Mouse (Mus musculus) gastrocnemius, adult 18-20 months (tissue): ENCODE measurements around the gene Baiap2l1. TPM values are rescaled to one million over a fixed set of nuclear protein-coding genes. Genes with fewer than 3 reads are reported as not detected.
"Not testable (repeated sequence)": the region's sequence is repeated elsewhere in the genome, so short reads cannot be mapped to it uniquely, and the experiment has no call there.

ENCODE experiments used
- DNase-seq: peaks from one replicate; pipeline ENCODE4 v3.0.0; 2021; ENCODE audit warnings: low spot score
- long read RNA-seq, 2 experiments: library from polyadenylated mRNA; stranded (forward); transcript quantifications; one replicate each; pipeline ENCODE4 v2.0.0; 2021
- total RNA-seq, 2 experiments: library from RNA; stranded (reverse); gene quantifications; 2 replicates each; pipeline ENCODE4 v1.2.3; 2021

The Baiap2l1 gene
- under 1 TPM; 0.37 to 0.52 TPM for total RNA-seq
- long read RNA-seq, experiment 1: 0 reads
- long read RNA-seq, experiment 2: 0 reads

DNA sequence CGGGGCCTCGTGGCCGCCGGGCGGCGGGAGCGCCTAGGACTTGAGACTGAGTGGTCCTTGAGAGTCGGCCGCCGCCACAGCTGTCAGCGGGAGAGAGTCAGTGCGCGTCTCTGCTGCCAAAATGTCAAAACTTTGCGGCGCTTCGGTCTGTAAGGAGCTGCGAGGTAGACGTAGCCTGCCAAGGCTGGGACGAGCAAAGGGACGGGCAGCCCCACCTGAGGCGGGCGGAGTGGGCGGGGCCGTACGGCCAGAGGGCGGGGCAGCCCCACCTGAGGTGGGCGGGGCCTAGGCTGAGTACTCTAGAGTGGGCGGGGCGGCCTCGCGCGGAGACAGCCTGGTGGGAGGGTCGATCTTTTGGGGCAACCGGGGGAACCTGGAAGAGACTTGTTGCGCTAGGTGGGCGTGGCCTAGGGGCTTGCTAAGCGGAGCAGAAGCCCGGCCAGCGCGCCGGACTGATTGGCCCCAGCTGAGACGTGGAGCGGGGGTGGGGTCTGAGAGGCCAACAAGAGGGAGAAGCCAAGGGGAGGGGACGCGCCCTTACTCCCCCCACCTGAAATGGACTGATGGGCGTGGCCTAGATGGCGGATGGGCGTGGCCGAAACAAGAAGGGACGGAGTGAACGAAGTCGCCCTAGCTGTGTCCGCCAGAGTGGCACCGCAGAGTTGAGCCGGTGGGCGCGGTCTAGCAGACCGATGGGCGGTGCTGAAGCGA is at the start of gene Baiap2l1:
Gene Baiap2l1, minus strand, starts transcription at position 232 of the 711 bp plus-strand sequence.
- peak; percentile 79 for DNase-seq

DNA sequence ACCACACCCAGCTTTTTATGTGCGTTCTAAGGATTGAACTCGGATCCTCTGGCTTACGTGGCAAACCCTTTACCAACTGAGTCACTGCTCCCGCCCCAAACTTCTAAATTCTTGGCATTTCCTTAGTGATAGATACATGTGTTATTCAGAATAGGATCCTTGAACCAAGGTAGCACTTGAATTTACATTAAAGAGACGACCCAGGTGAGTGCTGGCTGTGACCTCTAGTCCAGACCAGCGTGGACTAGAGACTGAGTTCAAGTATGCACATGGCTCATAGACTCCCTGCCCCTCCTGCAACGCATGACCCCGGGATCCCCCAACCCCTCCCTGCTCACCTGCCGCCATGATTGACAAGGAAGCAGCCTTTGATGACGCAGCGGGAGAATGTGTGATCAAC is 48.3 kb upstream of the Baiap2l1 start:
- DNase-seq: no peak

- no peak for DNase-seq
These were observed 42.9 kb upstream of the Baiap2l1 start for GRCm38 (mm10) chr5:144400821-144401220.

GRCm38 (mm10) chr5:144397566-144397965 is 39.7 kb upstream of the Baiap2l1 start:
- no peak for DNase-seq

- no peak for DNase-seq
These were observed 36.2 kb upstream of the Baiap2l1 start for GRCm38 (mm10) chr5:144394142-144394541.

- peak; percentile 22 for DNase-seq
These were observed 29.9 kb upstream of the Baiap2l1 start for GRCm38 (mm10) chr5:144387851-144388250.

DNA sequence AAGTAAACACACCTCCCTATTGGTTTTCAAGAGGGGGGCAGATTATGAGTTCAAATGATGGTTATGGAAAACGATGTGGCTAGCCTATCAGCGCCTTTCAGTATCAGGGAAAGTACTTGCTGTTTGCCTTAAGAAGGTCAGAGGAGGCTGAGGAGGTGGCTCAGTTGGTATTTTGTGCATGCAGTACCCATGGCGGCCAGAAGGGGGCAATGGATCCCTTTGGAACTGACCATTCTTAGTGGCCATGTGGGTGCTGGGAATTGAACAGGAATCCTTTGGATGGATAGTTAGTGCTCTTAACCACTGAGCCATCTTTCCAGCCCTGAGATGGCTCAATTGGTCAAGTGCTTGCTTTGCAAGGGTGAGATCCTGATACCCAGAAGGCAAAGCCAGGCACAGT is 26.0 kb upstream of the Baiap2l1 start:
- DNase-seq: no peak

DNA sequence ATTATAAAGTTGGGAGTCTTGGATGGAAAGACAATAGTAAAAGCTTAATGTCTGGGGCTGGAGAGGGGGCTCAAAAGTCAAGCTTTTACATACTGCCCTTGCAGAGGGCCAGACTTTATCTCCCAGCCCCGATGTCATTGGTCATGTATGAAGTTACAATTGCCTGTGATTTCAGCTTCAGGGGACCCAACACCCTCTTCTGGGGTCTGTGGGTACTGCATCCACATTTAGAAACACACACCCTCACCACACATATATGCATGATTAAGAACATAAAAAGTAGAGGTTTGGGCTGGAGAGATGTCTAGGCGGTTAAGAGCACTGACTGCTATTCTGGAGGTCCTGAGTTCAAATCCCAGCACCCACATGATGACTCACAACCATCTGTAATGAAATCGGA is 23.9 kb upstream of the Baiap2l1 start:
- DNase-seq: no peak

DNA sequence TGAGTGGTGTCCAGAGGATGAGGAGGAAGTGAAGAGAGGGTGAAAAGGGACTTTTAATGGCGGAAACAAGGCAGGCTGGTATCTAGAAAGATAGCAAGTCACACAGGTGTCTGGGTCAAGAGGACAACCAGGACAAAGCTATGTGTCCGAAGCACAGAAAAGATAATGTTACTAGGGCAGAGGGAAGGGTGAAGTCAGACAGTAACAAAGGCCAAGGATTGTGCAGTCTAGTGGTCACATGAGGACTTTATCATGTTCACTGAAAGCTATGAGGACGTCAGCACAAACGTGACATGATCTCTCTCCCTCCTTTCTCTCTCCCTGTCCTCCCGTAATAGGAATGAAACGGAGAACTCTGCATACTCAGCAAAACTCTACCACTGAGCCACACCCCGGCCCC is 22.8 kb upstream of the Baiap2l1 start:
- DNase-seq: no peak

- DNase-seq: no peak
These were observed 21.5 kb upstream of the Baiap2l1 start for GRCm38 (mm10) chr5:144379431-144379830.

- no peak for DNase-seq
These were observed 15.0 kb upstream of the Baiap2l1 start for GRCm38 (mm10) chr5:144372885-144373284.

GRCm38 (mm10) chr5:144372177-144372576 is 14.3 kb upstream of the Baiap2l1 start:
- no peak for DNase-seq

GRCm38 (mm10) chr5:144370986-144371385 is 13.1 kb upstream of the Baiap2l1 start:
- no peak for DNase-seq

DNA sequence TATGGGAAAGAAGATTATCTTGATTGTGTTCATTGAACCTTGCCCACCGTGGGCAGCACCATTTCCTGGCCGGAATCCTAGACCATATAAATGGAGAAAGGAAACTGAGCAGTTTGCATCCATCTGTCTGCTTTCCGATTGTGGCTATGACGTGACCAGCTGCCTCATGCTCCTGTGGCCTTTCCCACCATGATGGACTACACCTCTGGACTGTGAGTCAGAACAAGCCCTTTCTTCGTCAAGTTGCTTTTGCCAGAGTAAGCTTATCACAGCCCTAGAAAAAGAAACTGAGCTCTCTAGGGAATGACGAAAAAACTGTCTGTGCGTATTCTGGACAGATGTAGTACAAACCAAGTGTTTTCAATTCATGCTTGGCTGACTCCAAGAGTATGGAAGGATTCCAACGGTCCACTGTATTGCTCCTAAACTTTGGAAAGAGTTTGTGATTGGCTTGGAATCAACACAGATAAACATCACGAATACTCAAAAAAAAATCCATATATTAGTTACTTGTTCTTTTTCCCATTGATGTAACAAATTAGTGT is 10.8 kb upstream of the Baiap2l1 start:
- DNase-seq: no peak

DNA sequence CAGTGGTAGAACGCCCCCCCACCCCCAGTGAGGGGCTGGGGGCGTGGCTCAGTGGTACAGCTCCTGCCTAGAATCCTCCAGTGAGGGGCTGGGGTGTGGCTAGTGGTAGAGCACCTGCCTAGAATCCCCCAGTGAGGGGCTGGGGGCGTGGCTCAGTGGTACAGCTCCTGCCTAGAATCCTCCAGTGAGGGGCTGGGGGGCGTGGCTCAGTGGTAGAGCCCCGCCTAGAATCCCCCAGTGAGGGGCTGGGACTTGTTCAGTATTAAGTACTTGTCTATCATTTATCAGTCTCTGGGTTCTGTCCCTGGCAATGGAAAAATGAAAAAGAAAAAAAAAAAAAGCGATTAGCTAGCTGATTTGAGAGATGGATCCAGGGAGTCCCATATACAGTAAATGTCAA is 8.6 kb upstream of the Baiap2l1 start:
- DNase-seq: not testable (repeated sequence)

DNA sequence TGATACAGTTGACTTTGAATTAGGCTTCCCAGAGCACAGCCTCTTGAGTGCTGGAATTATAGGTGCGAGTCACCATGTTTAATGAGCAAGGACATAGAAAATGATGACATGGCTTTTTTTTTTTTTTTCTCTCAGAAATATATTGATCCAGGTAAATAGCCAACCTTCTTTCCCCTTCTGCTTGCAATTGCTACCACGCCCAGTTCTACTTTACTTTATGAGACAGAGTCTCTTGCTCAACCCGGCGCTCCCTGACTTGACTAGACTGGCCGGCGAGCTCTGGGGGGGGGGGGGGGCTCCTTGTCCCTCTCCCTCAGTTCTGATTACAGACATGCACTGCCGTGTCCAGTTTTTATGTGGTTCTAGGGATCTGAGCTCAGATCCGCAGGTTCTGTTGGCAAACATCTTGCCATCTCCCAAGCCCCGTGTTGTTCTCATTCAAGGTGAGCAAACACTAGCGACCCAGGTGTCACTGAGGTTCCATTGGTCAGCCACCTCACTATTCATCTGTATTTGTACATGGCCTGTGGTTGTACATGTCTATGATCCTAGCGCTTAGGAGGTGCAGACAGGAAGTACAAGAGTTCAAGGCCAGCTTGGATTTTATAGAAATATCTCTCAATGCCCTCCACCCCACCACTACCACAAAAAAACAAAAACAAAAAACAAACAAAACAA is 6.9 kb upstream of the Baiap2l1 start:
- DNase-seq: no peak

DNA sequence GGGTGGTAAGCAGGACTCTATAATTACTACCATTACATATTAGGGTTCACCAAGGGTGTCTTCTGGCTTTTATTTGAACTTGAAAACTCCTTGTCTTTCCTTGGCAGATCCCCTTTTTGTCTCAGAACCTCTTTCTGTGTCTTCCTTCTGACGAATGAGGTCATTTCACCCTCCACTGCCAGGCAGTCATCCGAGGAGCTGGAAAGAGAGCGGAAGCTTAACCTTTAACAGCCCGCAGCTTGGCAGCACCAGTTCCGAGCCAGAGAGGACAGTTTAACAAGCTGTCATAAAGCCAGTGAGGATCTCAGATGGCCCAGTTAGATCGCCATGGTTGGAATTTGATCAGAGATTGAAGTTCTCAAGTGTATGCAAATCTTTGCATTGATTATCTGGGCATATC is 2.4 kb upstream of the Baiap2l1 start:
- peak; percentile 42 for DNase-seq

GRCm38 (mm10) chr5:144359886-144360285 is 2.0 kb upstream of the Baiap2l1 start:
- no peak for DNase-seq

GRCm38 (mm10) chr5:144358592-144358917 is 643 bp upstream of the Baiap2l1 start:
- DNase-seq: no peak

GRCm38 (mm10) chr5:144357551-144357880 is 396 bp downstream of the Baiap2l1 start:
- no peak for DNase-seq

- DNase-seq: no peak
These were observed 996 bp downstream of the Baiap2l1 start for GRCm38 (mm10) chr5:144356776-144357455.

GRCm38 (mm10) chr5:144352250-144353047 is 5.5 kb downstream of the Baiap2l1 start:
- no peak for DNase-seq
